Mouse (Mus musculus) G1E (cell line): ENCODE data around the gene Drd5. TPM values are rescaled to one million over a fixed set of nuclear protein-coding genes. Genes with fewer than 3 reads are reported as not detected.

ENCODE experiments used
- ATAC-seq: 2 replicates; pipeline ENCODE4 v1.8.0; 2016; ENCODE audit warnings: mild to moderate bottlenecking; ENCODE audit not compliant: insufficient number of reproducible peaks, poor library complexity, low FRiP score, severe bottlenecking; ENCODE audit errors: extremely low read depth
- DNase-seq: peaks from one replicate; pipeline ENCODE4 v3.0.0; 2012; ENCODE audit warnings: low spot score
- H3K27me3 ChIP-seq: 2 replicates; pipeline ENCODE4 v1.6.1; 2012; ENCODE audit warnings: mild to moderate bottlenecking, low read length, inconsistent platforms; ENCODE audit not compliant: insufficient read depth
- H3K36me3 ChIP-seq: replicated peaks from 2 replicates; pipeline ENCODE3; 2012; ENCODE audit warnings: mild to moderate bottlenecking, inconsistent platforms
- H3K4me1 ChIP-seq: 2 replicates; pipeline ENCODE4 v1.6.1; 2012; ENCODE audit warnings: low read depth, low read length, inconsistent platforms, mixed read lengths; ENCODE audit not compliant: insufficient read depth
- H3K4me3 ChIP-seq: 2 replicates; pipeline ENCODE4 v1.5.1; 2012; ENCODE audit warnings: low read depth, mild to moderate bottlenecking, inconsistent platforms, low read length, moderate library complexity, mixed read lengths
- H3K9me3 ChIP-seq: replicated peaks from 2 replicates; pipeline ENCODE4 v1.6.1; 2012; ENCODE audit warnings: inconsistent platforms
- CTCF ChIP-seq: IDR thresholded peaks from 2 replicates; pipeline ENCODE4 v1.5.1; 2012; ENCODE audit warnings: low read depth, low read length, inconsistent platforms, mixed read lengths
- GATA1 ChIP-seq: IDR thresholded peaks from 2 replicates; pipeline ENCODE4 v1.6.1; 2012; ENCODE audit warnings: borderline replicate concordance, low read length, inconsistent platforms, mixed read lengths
- GATA2 ChIP-seq: IDR thresholded peaks from 2 replicates; pipeline ENCODE4 v1.6.1; 2012; ENCODE audit warnings: low read depth, low read length, inconsistent platforms, borderline replicate concordance
- POLR2AphosphoS5 ChIP-seq: IDR thresholded peaks from 2 replicates; pipeline ENCODE4 v1.6.1; 2012; ENCODE audit warnings: low read depth, low read length, inconsistent platforms; ENCODE audit not compliant: insufficient replicate concordance
- TAL1 ChIP-seq: conservative IDR thresholded peaks from 2 replicates; pipeline ENCODE4 v1.6.1; 2012; ENCODE audit warnings: low read depth, low read length, inconsistent platforms, mixed read lengths
- polyA plus RNA-seq: library from polyadenylated mRNA; stranded (reverse); fragments of >175 nt; gene quantifications from 2 replicates; pipeline ENCODE4 v1.2.3, GENCODE M21; 2012
- total RNA-seq, 2 experiments: library from RNA; stranded (forward) in 1 of 2; stranded (reverse) in 1 of 2; fragments of 200-1000 nt in 1 of 2; fragments of >200 nt in 1 of 2; fragmentation: Nextera tagmentation in 1 of 2; gene quantifications; 2 replicates each; pipeline ENCODE4 v1.2.3; 2014 to 2017

Drd5 gene
- not detected in 2 replicates for total RNA-seq (2014; fragmentation: Nextera tagmentation)
- 0.05 TPM in 1 of 2 replicates, not detected in the other for total RNA-seq (2017)
- not detected in 2 replicates for polyA plus RNA-seq

GRCm38 (mm10) chr5:38318966-38319786, at the start of gene Drd5:
Gene Drd5, plus strand, starts transcription at chr5:38319367.
- H3K4me3 ChIP-seq = no peak within 1 kb of the TSS
- DNase-seq (no peak), ATAC-seq (no peak)
- H3K27me3 ChIP-seq = peaks cover 16% of the 10 kb centered on the region
- no peaks in the 10 kb centered on the region for H3K4me1 ChIP-seq
- TF ChIP-seq TAL1 (no peak), GATA1 (no peak), POLR2AphosphoS5 (no peak), GATA2 (no peak), CTCF (no peak)
- no peaks in the 10 kb centered on the region for H3K36me3 ChIP-seq
- H3K9me3 ChIP-seq = no peaks in the 10 kb centered on the region

- H3K36me3 ChIP-seq = peaks cover 58% of the 10 kb centered on the region
- H3K4me3 ChIP-seq = no peak overlapping the region
- no peak for TF ChIP-seq GATA1
- no peak for TF ChIP-seq GATA2
- no peak for TF ChIP-seq POLR2AphosphoS5
- TF ChIP-seq CTCF = no peak
- TF ChIP-seq TAL1 = no peak
- H3K9me3 ChIP-seq = no peaks in the 10 kb centered on the region
- ATAC-seq (no peak), DNase-seq (no peak)
- no peaks in the 10 kb centered on the region for H3K27me3 ChIP-seq
- peaks cover 3% of the 10 kb centered on the region; the same call in 1 of the 2 replicates for H3K4me1 ChIP-seq
Measured at GRCm38 (mm10) chr5:38270942-38271341, 48.2 kb upstream of the Drd5 start.

GRCm38 (mm10) chr5:38273831-38274230, 45.3 kb upstream of the Drd5 start:
- ATAC-seq (no peak), DNase-seq (no peak)
- Histone ChIP-seq H3K4me1 (peaks cover 3% of the 10 kb centered on the region; the same call in 1 of the 2 replicates), H3K27me3 (peaks cover 22% of the 10 kb centered on the region), H3K4me3 (no peak overlapping the region), H3K9me3 (no peaks in the 10 kb centered on the region), H3K36me3 (peaks cover 30% of the 10 kb centered on the region)
- TF ChIP-seq GATA2 (no peak), GATA1 (no peak), CTCF (no peak), TAL1 (no peak), POLR2AphosphoS5 (no peak)

- H3K9me3 ChIP-seq = no peaks in the 10 kb centered on the region
- H3K4me3 ChIP-seq = no peak within 1 kb of the TSS
- H3K4me1 ChIP-seq = peaks cover 3% of the 10 kb centered on the region; the same call in 1 of the 2 replicates
- TF ChIP-seq TAL1 = no peak
- TF ChIP-seq POLR2AphosphoS5 = no peak
- no peak for TF ChIP-seq GATA2
- no peak for TF ChIP-seq GATA1
- no peak for TF ChIP-seq CTCF
- ATAC-seq (no peak), DNase-seq (no peak)
- H3K36me3 ChIP-seq = peaks cover 16% of the 10 kb centered on the region
- H3K27me3 ChIP-seq = peaks cover 26% of the 10 kb centered on the region
Measured at GRCm38 (mm10) chr5:38275771-38276170, 43.4 kb upstream of the Drd5 start, which contains the start of gene Otop1. Gene Otop1, plus strand, starts transcription at chr5:38275972.

- Histone ChIP-seq H3K27me3 (peaks cover 28% of the 10 kb centered on the region), H3K36me3 (peaks cover 9% of the 10 kb centered on the region), H3K9me3 (no peaks in the 10 kb centered on the region), H3K4me1 (peaks cover 3% of the 10 kb centered on the region; the same call in 1 of the 2 replicates), H3K4me3 (no peak overlapping the region)
- DNase-seq (no peak), ATAC-seq (no peak)
- TF ChIP-seq POLR2AphosphoS5 (no peak), CTCF (no peak), GATA1 (no peak), GATA2 (no peak), TAL1 (no peak)
Measured at GRCm38 (mm10) chr5:38276451-38276850, 42.7 kb upstream of the Drd5 start.

GRCm38 (mm10) chr5:38277098-38277866, 41.9 kb upstream of the Drd5 start:
- ATAC-seq = no peak
- DNase-seq = no peak
- TF ChIP-seq GATA2 (no peak), GATA1 (no peak), CTCF (no peak), POLR2AphosphoS5 (no peak), TAL1 (no peak)
- Histone ChIP-seq H3K27me3 (peaks cover 28% of the 10 kb centered on the region), H3K4me1 (peaks cover 3% of the 10 kb centered on the region; the same call in 1 of the 2 replicates), H3K4me3 (no peak overlapping the region; the same call in 1 of the 2 replicates), H3K36me3 (peaks cover 3% of the 10 kb centered on the region), H3K9me3 (no peaks in the 10 kb centered on the region)
